ENCODE assay signal across 10 mouse cellular contexts in genomic region chr15:96169726-96170467, GRCm38 (mm10).
DNase-seq lines count a peak whose midpoint lies in the region; ATAC-seq lines count a peak whose summit lies in the region.
"Had no signal": no experiment of that assay in that cellular context is flagged by ENCODE, and none has a peak within 500 bp of the region (broad histone marks: within the 10 kb centered on the region; RNA-seq: fewer than 3 reads in every experiment).

No protein-coding gene starts in this region.

- DNase-seq in heart, postnatal 25 days (ENCODE audit: low spot score) = no peak
- DNase-seq in Muller cell, postnatal 12 days (ENCODE audit: inconsistent ontology term) = peak; percentile 64
- peak; percentile 12 for DNase-seq in hindbrain, embryonic 10.5 days (ENCODE audit: low spot score)
- no peak for DNase-seq in ovary, postnatal 10 days (ENCODE audit: low spot score)
- DNase-seq in frontal cortex, postnatal 25 days (ENCODE audit: low spot score in 2 of 2) = no peak
- no peak for DNase-seq in natural killer cell, adult 2 months (ENCODE audit: low spot score in 2 of 2)
- DNase-seq: kidney, postnatal 25 days had no signal

- H3K27ac ChIP-seq in heart, embryonic 12.5 days (ENCODE audit: poor library complexity, severe bottlenecking) = no peak overlapping the region
- peak overlapping the region; percentile 66; the same call in 1 of the 2 replicates for H3K27ac ChIP-seq in hindbrain, embryonic 10.5 days
- H3K27ac ChIP-seq in midbrain, embryonic 13.5 days = no peak overlapping the region

- H3K9ac ChIP-seq in heart, embryonic 12.5 days = peak overlapping the region; percentile 61
- 0 out of 2 replicates have a peak overlapping the region, but pooled peaks have one; percentile 17 for H3K9ac ChIP-seq in midbrain, embryonic 13.5 days (replicated peaks)

- peak overlapping the region; percentile 73 for H3K4me2 ChIP-seq in heart, embryonic 12.5 days
- H3K4me2 ChIP-seq in midbrain, embryonic 13.5 days (replicated peaks) = peak overlapping the region; percentile 39

- ATAC-seq in heart, embryonic 12.5 days (ENCODE audit: insufficient number of reproducible peaks, low FRiP score) = no peak
- no peak for ATAC-seq in midbrain, embryonic 13.5 days
- ATAC-seq: activated CD4-positive, CD25-positive, alpha-beta regulatory T cell, adult 4 months had no signal

- intact Hi-C loops in heart, postnatal 25 days (cut with DNase I) = no loop called here

- 8% methylated on average over 15 of the region's 15 CpGs for WGBS in heart, embryonic 12.5 days
- 16% methylated on average over 15 of the region's 15 CpGs for WGBS in hindbrain, embryonic 10.5 days
- 11% methylated on average over 15 of the region's 15 CpGs for WGBS in midbrain, embryonic 13.5 days

- H3K27me3 ChIP-seq in heart, embryonic 12.5 days (replicated peaks) = peaks cover 4% of the 10 kb centered on the region; the same call in 1 of the 2 replicates
- peaks cover 28% of the 10 kb centered on the region for H3K27me3 ChIP-seq in hindbrain, embryonic 10.5 days (ENCODE audit: insufficient read depth, poor library complexity, severe bottlenecking)
- peaks cover 4% of the 10 kb centered on the region; the same call in 1 of the 2 replicates for H3K27me3 ChIP-seq in midbrain, embryonic 13.5 days

- peaks cover 12% of the 10 kb centered on the region for H3K4me1 ChIP-seq in heart, embryonic 12.5 days (replicated peaks)
- H3K4me1 ChIP-seq in hindbrain, embryonic 10.5 days (replicated peaks) = peaks cover 17% of the 10 kb centered on the region
- H3K4me1 ChIP-seq in midbrain, embryonic 13.5 days (replicated peaks) = peaks cover 9% of the 10 kb centered on the region

- no peaks in the 10 kb centered on the region for H3K36me3 ChIP-seq in heart, embryonic 12.5 days
- H3K36me3 ChIP-seq in hindbrain, embryonic 10.5 days = no peaks in the 10 kb centered on the region
- no peaks in the 10 kb centered on the region for H3K36me3 ChIP-seq in midbrain, embryonic 13.5 days

- H3K9me3 ChIP-seq in heart, embryonic 12.5 days (replicated peaks) = no peaks in the 10 kb centered on the region
- no peaks in the 10 kb centered on the region for H3K9me3 ChIP-seq in hindbrain, embryonic 10.5 days
- H3K9me3 ChIP-seq in midbrain, embryonic 13.5 days = no peaks in the 10 kb centered on the region

- peak overlapping the region; percentile 40 for H3K4me3 ChIP-seq in heart, embryonic 12.5 days
- peak overlapping the region; percentile 26 for H3K4me3 ChIP-seq in hindbrain, embryonic 10.5 days
- H3K4me3 ChIP-seq in midbrain, embryonic 13.5 days (replicated peaks) = peak overlapping the region; percentile 19

Comparison
In these comparisons a context has a peak if more than half of its experiments do, and no peak if none do; other contexts are left out.
1. DNase-seq: peak in Muller cell, postnatal 12 days (single experiment) and hindbrain, embryonic 10.5 days (single experiment); none in heart, postnatal 25 days (single experiment), ovary, postnatal 10 days (single experiment), frontal cortex, postnatal 25 days (0 of 2) and natural killer cell, adult 2 months (0 of 2).
2. Peak in every context shown above with its lines, with median percentiles within 50 percentile points of each other: H3K4me3 ChIP-seq.